Comparison of ENCODE assay signal across 18 mouse cellular contexts in the genomic region with DNA sequence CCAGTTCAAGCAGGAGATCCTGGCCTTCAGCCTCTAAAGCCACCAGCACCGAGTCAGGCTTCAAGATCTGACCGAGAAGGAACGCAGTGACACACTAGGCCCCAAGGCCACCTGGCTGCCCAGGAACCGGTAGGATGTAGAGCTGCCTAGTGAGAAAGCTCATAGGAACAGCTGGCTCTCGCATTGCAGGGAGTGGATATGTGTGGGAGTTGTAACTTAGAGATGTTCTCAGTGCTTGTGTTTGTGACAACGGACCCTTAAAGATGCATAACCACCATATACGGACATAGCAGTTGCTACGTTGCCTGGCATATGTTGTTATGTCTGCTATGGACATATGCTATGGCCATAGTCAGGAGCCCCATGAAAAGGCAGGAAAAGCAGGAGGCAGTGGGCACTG. TPM values are rescaled to one million over a fixed set of nuclear protein-coding genes. Genes with fewer than 3 reads are reported as not detected.
"Had no signal": no experiment of that assay in that cellular context is flagged by ENCODE, and none has a peak within 500 bp of the region (broad histone marks: within the 10 kb centered on the region; RNA-seq: fewer than 3 reads in every experiment).

No protein-coding gene starts in this region.

- H3K9ac ChIP-seq: heart, embryonic 12.5 days; hindbrain, embryonic 12.5 days; hindbrain, embryonic 14.5 days; intestine, embryonic 15.5 days; limb, embryonic 13.5 days; liver, embryonic 13.5 days; liver, embryonic 15.5 days; liver, postnatal 0 days had no signal

- H3K36me3 ChIP-seq: heart, embryonic 10.5 days; heart, embryonic 12.5 days; hindbrain, embryonic 10.5 days; hindbrain, embryonic 12.5 days; intestine, embryonic 15.5 days; limb, embryonic 13.5 days; liver, embryonic 13.5 days; liver, embryonic 15.5 days had no signal

- H3K9me3 ChIP-seq: heart, embryonic 10.5 days; heart, embryonic 12.5 days; hindbrain, embryonic 10.5 days; hindbrain, embryonic 12.5 days; intestine, embryonic 15.5 days; limb, embryonic 13.5 days; liver, embryonic 13.5 days; liver, embryonic 15.5 days had no signal

- ATAC-seq: hindbrain, embryonic 16.5 days; inflammation-experienced regulatory T-cells, adult 6 months; intestine, embryonic 15.5 days; intestine, postnatal 0 days; liver, postnatal 0 days had no signal

- DNase-seq: liver; liver, embryonic 13.5 days; liver, postnatal 0 days had no signal

- H3K4me2 ChIP-seq: heart, embryonic 12.5 days; hindbrain, embryonic 12.5 days; hindbrain, embryonic 14.5 days; intestine, embryonic 15.5 days; limb, embryonic 13.5 days; liver, embryonic 11.5 days; liver, embryonic 13.5 days; liver, embryonic 15.5 days had no signal

- H3K27ac ChIP-seq: heart, embryonic 10.5 days; hindbrain, embryonic 10.5 days; hindbrain, embryonic 12.5 days; hindbrain, embryonic 14.5 days; intestine, embryonic 15.5 days; layer of hippocampus, adult 2 months; left cerebral cortex, adult 2 months; limb, embryonic 13.5 days; liver, embryonic 13.5 days; liver, embryonic 15.5 days had no signal

- H3K4me3 ChIP-seq: heart, embryonic 10.5 days; heart, embryonic 12.5 days; hindbrain, embryonic 10.5 days; hindbrain, embryonic 12.5 days; intestine, embryonic 15.5 days; layer of hippocampus, adult 2 months; left cerebral cortex, adult 2 months; limb, embryonic 13.5 days; liver, embryonic 13.5 days; liver, embryonic 15.5 days had no signal

RNA-seq across cellular contexts. Expression of a gene that starts 15.8 kb away (rescaled TPM):
- total RNA-seq: granulocyte monocyte progenitor cell, adult 5-6 weeks had no signal

RNA-seq across cellular contexts. Expression of a gene that starts 27.9 kb away (rescaled TPM):
- total RNA-seq: granulocyte monocyte progenitor cell, adult 5-6 weeks had no signal
- polyA plus RNA-seq: inflammation-experienced regulatory T-cells, adult 6 months had no signal
